Mouse (Mus musculus) lung, embryonic 15.5 days (tissue): ENCODE measurements at regions not wholly inside any gene's neighbourhood (a gene's known extent, or its start where the extent isn't known, plus 50 kb on each side); places are given as distances from the start of the nearest gene placed in this dataset.

Source experiments
- ATAC-seq: fragments of 200-750 bp; cut with Nextera tagmentation; 2 replicates; pipeline ENCODE4 v1.8.0; 2017; ENCODE audit warnings: moderate number of reproducible peaks, borderline replicate concordance; ENCODE audit not compliant: low FRiP score, low TSS enrichment; ENCODE audit errors: extremely low read depth
- H3K27ac ChIP-seq: fragments of 300-500 bp; sonication (generic); 2 replicates; pipeline ENCODE4 v1.5.1; 2015; ENCODE audit warnings: moderate library complexity, mild to moderate bottlenecking, inconsistent platforms
- H3K27me3 ChIP-seq: fragments of 300-500 bp; sonication (generic); 2 replicates; pipeline ENCODE4 v1.6.1; 2015; ENCODE audit warnings: inconsistent platforms
- H3K36me3 ChIP-seq: fragments of 300-500 bp; sonication (generic); 2 replicates; pipeline ENCODE4 v1.6.1; 2015; ENCODE audit warnings: inconsistent platforms
- H3K4me1 ChIP-seq: fragments of 300-500 bp; sonication (generic); 2 replicates; pipeline ENCODE4 v1.6.1; 2015; ENCODE audit warnings: inconsistent platforms
- H3K4me2 ChIP-seq: fragments of 300-500 bp; sonication (generic); 2 replicates; pipeline ENCODE4 v1.6.1; 2015; ENCODE audit warnings: inconsistent platforms, mild to moderate bottlenecking, moderate library complexity
- H3K4me3 ChIP-seq: fragments of 300-500 bp; sonication (generic); 2 replicates; pipeline ENCODE4 v1.5.1; 2015; ENCODE audit warnings: mild to moderate bottlenecking, inconsistent platforms
- H3K9ac ChIP-seq: fragments of 300-500 bp; sonication (generic); 2 replicates; pipeline ENCODE4 v1.6.1; 2015; ENCODE audit warnings: inconsistent platforms
- H3K9me3 ChIP-seq: fragments of 300-500 bp; sonication (generic); 2 replicates; pipeline ENCODE4 v1.6.1; 2016; ENCODE audit warnings: inconsistent platforms
- WGBS: fragments of 180-500 bp; shearing (Covaris S2); methylation state at CpG from one replicate; pipeline ENCODE4 v1.1.7; 2015; 5-methylcytosine and 5-hydroxymethylcytosine counted together

DNA sequence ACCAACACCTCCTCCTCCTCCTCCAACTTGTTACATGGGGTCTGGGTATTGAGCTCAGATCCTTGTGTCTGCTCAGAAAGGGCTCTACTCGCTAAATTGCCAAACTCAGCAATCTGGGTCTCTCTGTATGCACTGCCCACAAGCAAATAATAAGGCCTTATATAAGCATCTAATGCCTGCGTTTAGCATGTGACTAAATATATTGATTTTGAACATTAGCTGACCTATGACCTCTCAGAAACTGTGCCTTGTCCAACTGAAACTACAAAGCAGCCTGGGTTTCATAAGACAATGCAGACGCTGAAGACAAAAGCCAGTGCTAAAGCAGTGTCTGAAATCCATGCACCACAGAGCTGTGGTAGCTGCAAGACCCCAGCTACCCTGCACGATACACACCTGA lies 206.3 kb upstream of the Mkln1 start:
- WGBS: 85% methylated on average over 4 of the region's 4 CpGs
- H3K4me1 ChIP-seq: no peaks in the 10 kb centered on the region
- H3K4me2 ChIP-seq: no peak overlapping the region
- H3K27me3 ChIP-seq: no peaks in the 10 kb centered on the region
- H3K4me3 ChIP-seq: no peak overlapping the region
- no peak overlapping the region for H3K27ac ChIP-seq
- no peak for ATAC-seq
- no peaks in the 10 kb centered on the region for H3K36me3 ChIP-seq
- H3K9me3 ChIP-seq: no peaks in the 10 kb centered on the region
- H3K9ac ChIP-seq: no peak overlapping the region

DNA sequence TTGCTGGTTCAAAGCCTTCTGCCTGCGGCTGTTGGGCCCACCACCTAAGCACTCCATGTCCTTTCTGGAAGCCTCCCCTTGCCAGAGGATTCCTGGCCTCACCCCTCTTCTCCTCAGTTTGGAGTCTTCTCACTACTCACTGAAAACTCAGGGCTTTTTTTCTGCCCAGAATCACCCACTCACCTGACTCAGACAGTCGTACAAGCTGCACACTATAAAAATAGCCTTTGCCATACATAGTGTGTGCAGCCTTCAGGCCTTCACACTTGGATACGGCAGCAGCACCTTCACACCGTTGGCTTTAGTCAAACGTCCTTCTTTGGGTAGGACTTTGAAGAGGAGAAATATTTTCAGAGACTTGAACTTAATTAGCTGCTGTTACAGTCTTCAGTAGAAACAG lies 205.3 kb upstream of the Mkln1 start:
- H3K9ac ChIP-seq: no peak overlapping the region
- H3K27ac ChIP-seq: no peak overlapping the region
- WGBS: 68% methylated on average over 5 of the region's 5 CpGs

DNA sequence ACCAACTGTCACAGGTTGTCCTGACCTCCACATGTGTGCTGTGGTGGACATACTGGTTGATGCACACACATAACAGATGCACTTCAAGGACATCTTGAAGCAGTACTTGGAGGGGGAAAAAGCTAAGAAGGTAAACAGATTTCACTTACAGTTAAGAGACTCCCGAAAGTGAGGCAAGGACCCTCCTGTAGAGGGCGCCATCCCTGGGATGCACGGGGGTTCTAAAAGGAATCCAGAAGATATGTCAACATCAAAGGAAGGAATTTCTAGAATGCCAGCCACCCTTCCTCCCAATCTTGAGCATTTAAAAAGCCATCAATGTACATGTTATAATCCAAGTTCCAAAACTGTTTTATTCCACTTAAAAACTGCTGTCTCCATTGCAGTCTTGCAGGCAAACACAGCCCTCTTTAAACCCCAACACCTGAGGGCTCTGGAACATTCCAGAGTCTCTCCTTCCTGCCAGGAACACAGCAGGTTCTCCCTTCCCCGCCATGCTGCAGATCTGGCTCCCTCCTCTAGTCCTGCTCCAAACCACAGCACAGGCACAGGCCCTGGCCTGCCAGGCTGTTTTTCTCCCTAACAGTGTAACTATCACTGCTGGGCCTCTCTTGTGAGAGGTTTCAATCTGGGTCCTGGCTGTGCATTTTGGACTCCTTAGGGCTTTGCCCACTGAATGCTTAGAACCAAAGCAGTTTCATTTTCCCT lies 200.8 kb upstream of the Mkln1 start:
- Histone ChIP-seq H3K27ac (no peak overlapping the region), H3K27me3 (no peaks in the 10 kb centered on the region), H3K4me3 (no peak overlapping the region), H3K4me1 (no peaks in the 10 kb centered on the region), H3K4me2 (no peak overlapping the region), H3K36me3 (no peaks in the 10 kb centered on the region), H3K9me3 (no peaks in the 10 kb centered on the region), H3K9ac (no peak overlapping the region)
- ATAC-seq: no peak
- WGBS: 52% methylated on average over 4 of the region's 4 CpGs

More for the DNA sequence above, 205.3 kb upstream of the Mkln1 start:
- ATAC-seq: no peak
- Histone ChIP-seq H3K27me3 (no peaks in the 10 kb centered on the region), H3K4me2 (no peak overlapping the region), H3K9me3 (no peaks in the 10 kb centered on the region), H3K4me3 (no peak overlapping the region), H3K4me1 (no peaks in the 10 kb centered on the region), H3K36me3 (no peaks in the 10 kb centered on the region)

DNA sequence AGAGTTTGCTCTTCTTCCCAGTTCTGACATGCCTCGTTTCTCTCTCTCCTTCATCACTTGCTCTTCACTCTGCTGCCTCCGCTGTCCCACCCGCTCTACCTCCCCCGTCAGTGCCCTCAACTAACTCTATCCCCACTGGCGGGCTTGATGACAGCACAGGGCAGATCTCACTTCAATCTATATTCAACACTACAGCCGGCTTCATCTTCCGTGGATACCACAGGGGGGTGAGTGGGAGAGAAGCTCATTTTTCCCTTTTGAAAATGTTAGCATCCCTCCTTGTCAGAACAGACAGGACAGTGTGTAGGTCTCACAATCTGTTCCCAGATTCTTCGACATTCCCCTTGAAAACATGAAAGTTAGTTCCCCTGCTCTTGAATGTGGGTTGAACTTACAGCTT lies 200.2 kb upstream of the Mkln1 start:
- Histone ChIP-seq H3K4me2 (no peak overlapping the region), H3K4me1 (no peaks in the 10 kb centered on the region), H3K36me3 (no peaks in the 10 kb centered on the region), H3K27ac (no peak overlapping the region), H3K27me3 (no peaks in the 10 kb centered on the region), H3K9ac (no peak overlapping the region), H3K9me3 (no peaks in the 10 kb centered on the region), H3K4me3 (no peak overlapping the region)
- ATAC-seq: no peak
- WGBS: 56% methylated on average over 8 of the region's 8 CpGs

DNA sequence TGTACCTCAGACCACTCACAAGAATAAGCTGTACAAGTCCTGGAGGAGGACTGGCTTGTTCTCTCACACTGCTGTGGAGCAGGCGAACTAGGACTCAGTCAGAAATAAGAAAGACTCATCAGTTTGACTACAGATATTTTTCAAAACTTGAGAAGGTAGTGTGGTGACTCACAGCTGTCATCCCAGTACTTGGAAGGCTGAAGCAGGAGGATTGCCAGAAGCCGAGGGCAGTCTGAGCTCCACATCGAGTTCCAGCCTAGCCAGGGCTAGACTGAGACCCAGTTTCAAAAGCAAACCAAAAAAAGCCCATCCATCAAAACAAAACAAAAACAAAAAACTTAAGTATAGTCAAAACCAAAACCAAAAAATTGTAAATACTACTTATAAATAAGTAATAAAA lies 197.8 kb upstream of the Mkln1 start:
- 75% methylated on average over 3 of the region's 3 CpGs for WGBS
- no peak overlapping the region for H3K4me2 ChIP-seq
- no peaks in the 10 kb centered on the region for H3K4me1 ChIP-seq
- H3K9me3 ChIP-seq: no peaks in the 10 kb centered on the region
- H3K9ac ChIP-seq: no peak overlapping the region
- H3K27me3 ChIP-seq: no peaks in the 10 kb centered on the region
- H3K36me3 ChIP-seq: no peaks in the 10 kb centered on the region
- no peak overlapping the region for H3K4me3 ChIP-seq
- ATAC-seq: no peak
- no peak overlapping the region for H3K27ac ChIP-seq

DNA sequence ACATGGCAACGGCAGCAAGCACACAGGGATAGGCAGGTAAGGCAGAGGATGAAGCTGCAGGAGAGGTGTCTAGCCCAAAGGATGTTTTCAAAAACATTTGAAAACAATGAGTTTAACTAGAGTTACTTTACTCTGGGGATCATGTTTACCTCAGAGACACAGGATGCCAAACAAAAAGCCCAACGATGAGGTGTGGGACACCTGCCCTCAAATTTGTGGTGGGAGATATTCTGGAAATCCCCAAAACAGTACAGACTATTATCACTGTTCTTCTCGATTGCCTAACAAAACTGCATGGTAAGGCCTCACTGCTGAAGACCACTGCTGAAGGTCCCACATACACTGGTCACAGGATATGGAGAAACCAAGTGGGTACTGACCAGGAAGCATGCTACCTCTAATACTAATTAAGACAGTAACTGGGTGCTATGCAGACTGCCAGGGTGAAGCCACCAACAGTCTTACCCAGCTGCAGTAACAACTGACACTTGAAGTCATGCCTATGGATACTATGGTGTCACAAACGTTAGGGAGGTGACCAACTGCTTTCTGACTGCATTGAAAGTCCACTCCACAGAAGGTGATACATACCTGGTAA lies 197.1 kb upstream of the Mkln1 start:
- no peak for ATAC-seq
- no peak overlapping the region for H3K4me3 ChIP-seq
- H3K4me2 ChIP-seq: no peak overlapping the region
- H3K27ac ChIP-seq: no peak overlapping the region
- H3K9ac ChIP-seq: no peak overlapping the region
- H3K4me1 ChIP-seq: no peaks in the 10 kb centered on the region
- H3K27me3 ChIP-seq: no peaks in the 10 kb centered on the region
- H3K9me3 ChIP-seq: no peaks in the 10 kb centered on the region
- H3K36me3 ChIP-seq: no peaks in the 10 kb centered on the region
- WGBS: 76% methylated on average over 4 of the region's 4 CpGs

DNA sequence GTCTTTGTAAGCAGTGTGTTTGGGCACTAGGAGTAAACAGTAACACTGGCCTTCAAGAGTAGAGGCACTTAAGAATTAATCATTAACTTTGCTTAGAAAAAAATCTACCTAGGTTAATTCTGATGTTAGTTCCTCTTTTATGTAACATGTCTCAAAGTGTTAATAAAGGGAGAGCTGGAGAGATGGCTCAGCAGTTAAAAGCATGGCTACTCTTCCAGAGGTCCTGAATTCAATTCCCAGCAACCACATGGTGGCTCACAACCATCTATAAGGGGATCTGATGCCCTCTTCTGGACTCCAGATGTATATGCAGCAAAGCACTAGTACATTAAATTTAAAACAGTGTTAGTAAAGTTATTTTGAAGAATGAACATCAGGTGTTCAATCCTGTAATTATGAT lies 195.9 kb upstream of the Mkln1 start:
- no peak for ATAC-seq
- Histone ChIP-seq H3K27ac (no peak overlapping the region), H3K4me2 (no peak overlapping the region), H3K9ac (no peak overlapping the region), H3K9me3 (no peaks in the 10 kb centered on the region), H3K4me3 (no peak overlapping the region), H3K36me3 (no peaks in the 10 kb centered on the region), H3K4me1 (no peaks in the 10 kb centered on the region), H3K27me3 (no peaks in the 10 kb centered on the region)

DNA sequence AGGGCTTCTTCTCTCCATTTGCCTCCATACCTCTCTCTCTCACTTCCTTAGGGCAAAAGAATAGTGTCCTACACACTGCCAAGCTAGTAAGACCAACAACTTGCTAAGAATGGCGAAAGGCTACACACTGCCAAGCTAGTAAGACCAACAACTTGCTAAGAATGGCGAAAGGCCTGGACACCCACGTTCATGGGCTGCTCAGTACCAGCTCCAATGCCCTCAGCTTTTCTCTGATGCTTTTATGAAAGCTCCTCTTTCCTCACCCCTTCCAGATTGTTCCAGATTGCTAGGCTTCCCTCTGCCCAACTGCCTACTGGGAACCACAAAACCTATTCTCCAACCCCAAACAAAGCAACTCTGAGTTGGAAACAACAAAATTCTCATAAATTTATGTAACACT lies 194.1 kb upstream of the Mkln1 start:
- H3K4me1 ChIP-seq: no peaks in the 10 kb centered on the region
- H3K4me3 ChIP-seq: no peak overlapping the region
- no peaks in the 10 kb centered on the region for H3K9me3 ChIP-seq
- H3K4me2 ChIP-seq: no peak overlapping the region
- no peak overlapping the region for H3K27ac ChIP-seq
- no peak overlapping the region for H3K9ac ChIP-seq
- ATAC-seq: no peak
- H3K36me3 ChIP-seq: no peaks in the 10 kb centered on the region
- 86% methylated on average over 3 of the region's 3 CpGs for WGBS
- no peaks in the 10 kb centered on the region for H3K27me3 ChIP-seq

DNA sequence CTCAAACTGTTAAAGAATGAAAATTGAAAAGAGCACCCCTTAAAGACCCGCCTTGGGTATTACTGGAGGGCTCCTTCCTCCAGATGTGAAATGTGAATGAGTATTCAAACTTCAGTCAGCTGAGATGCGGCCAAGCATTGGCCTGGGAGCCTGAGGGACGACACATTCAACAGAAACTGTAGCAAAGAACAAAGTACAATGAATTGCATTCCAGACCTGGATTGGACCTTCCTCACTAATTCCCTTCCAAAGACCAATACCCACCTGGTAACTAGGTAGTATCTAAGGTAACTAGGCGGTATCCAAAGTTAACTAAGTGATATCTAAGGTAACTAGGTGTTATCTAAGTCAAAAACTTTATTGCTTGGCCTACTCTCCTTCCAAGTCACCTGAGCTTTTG lies 193.7 kb upstream of the Mkln1 start:
- Histone ChIP-seq H3K9me3 (no peaks in the 10 kb centered on the region), H3K4me1 (no peaks in the 10 kb centered on the region)
- WGBS: 79% methylated on average over 4 of the region's 4 CpGs

DNA sequence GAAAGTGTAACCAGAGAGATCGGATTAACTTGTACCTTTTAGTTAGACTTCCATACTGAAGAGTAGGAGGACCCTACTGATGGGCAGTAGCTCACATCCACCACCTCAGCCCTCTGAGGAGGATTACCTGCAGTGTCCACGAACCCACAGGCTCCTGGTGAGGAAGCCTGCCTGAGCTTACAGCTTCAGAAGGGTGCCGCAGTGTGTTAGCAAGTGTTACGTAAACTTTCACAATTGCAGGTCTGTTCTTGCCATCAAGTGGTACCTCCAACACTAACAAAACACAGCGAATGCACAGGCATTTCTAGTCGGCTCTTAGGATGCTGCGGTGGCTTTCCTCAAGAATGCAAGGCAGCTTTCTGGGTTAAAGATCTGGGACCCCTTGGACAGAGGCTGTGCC lies 192.4 kb upstream of the Mkln1 start:
- Histone ChIP-seq H3K4me1 (no peaks in the 10 kb centered on the region), H3K27me3 (no peaks in the 10 kb centered on the region), H3K36me3 (no peaks in the 10 kb centered on the region), H3K9me3 (no peaks in the 10 kb centered on the region), H3K27ac (no peak overlapping the region), H3K9ac (no peak overlapping the region), H3K4me3 (no peak overlapping the region), H3K4me2 (0 out of 2 replicates have a peak overlapping the region, but pooled peaks have one; percentile 22)
- WGBS: 54% methylated on average over 7 of the region's 7 CpGs
- ATAC-seq: no peak

More for the DNA sequence above, 193.7 kb upstream of the Mkln1 start:
- Histone ChIP-seq H3K36me3 (no peaks in the 10 kb centered on the region), H3K27ac (no peak overlapping the region), H3K4me3 (no peak overlapping the region), H3K4me2 (no peak overlapping the region), H3K27me3 (no peaks in the 10 kb centered on the region), H3K9ac (no peak overlapping the region)
- ATAC-seq: no peak

DNA sequence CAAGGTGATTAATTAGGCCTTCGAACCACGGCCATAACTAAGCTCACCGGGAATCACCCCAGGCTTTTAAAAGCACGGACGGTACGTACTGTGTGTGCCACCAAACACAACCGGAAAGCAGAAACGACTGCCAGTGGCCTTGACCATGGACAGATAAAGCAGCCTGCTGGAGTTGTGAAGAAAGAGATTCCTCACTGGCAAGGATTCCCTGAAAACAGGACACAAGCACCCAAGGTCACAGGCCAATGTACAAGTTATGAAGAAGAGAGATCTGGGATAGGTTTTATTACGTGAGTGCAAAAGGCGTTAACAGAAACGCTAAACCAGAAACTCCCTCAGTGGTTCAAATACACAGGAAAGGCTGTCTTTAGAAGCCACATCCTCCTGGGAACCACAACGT lies 191.3 kb upstream of the Mkln1 start:
- Histone ChIP-seq H3K4me1 (no peaks in the 10 kb centered on the region), H3K27ac (no peak overlapping the region), H3K36me3 (no peaks in the 10 kb centered on the region), H3K9me3 (no peaks in the 10 kb centered on the region), H3K4me3 (no peak overlapping the region), H3K4me2 (no peak overlapping the region), H3K27me3 (no peaks in the 10 kb centered on the region), H3K9ac (no peak overlapping the region)
- ATAC-seq: no peak
- WGBS: 79% methylated on average over 12 of the region's 12 CpGs

DNA sequence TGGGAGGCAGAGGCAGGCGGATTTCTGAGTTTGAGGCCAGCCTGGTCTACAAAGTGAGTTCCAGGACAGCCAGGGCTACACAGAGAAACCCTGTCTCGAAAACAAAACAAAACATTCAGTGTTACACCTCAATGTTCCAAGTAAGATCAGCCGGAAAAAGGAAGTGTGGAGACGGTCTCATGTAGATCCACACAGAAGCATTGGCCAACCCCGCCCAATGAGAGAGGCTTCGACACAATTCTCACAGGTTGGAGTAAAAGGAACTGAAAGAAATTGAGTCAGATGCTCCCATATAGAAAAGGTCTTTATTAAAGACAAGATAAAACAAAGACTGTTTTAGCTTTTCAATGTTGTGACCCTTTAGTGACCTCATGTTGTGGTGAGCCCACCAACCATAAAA lies 190.3 kb upstream of the Mkln1 start:
- Histone ChIP-seq H3K4me2 (no peak overlapping the region), H3K4me3 (no peak overlapping the region), H3K4me1 (no peaks in the 10 kb centered on the region), H3K36me3 (no peaks in the 10 kb centered on the region), H3K9ac (no peak overlapping the region), H3K27me3 (no peaks in the 10 kb centered on the region; the same call in 1 of the 2 replicates), H3K27ac (no peak overlapping the region), H3K9me3 (no peaks in the 10 kb centered on the region)
- ATAC-seq: no peak
- 90% methylated on average over 6 of the region's 6 CpGs for WGBS
